Mouse (Mus musculus) heart, postnatal 10 days (tissue): Measurements from ENCODE around the gene Myo9b. TPM values are rescaled to one million over a fixed set of nuclear protein-coding genes. Genes with fewer than 3 reads are reported as not detected.
A peak's percentile ranks its signal among the peaks of the same experiment; 100 is the strongest.
"Not testable (repeated sequence)": the region's sequence is repeated elsewhere in the genome, so short reads cannot be mapped to it uniquely, and the experiment has no call there.

Experiments used
- DNase-seq, 2 experiments: peaks; one replicate each; pipeline ENCODE4 v3.0.0; 2021
- intact Hi-C: fragments of 180-260 bp; cut with DNase I; formaldehyde crosslinking; loops from one replicate; pipeline ENCODE4 v1.15.1; 2025
- total RNA-seq, 2 experiments: library from RNA; stranded (reverse); gene quantifications; 2 replicates each; pipeline ENCODE4 v1.2.3; 2021

Gene Myo9b
- total RNA-seq, 2 experiments from 2014 or later, result 41.0 to 43.5 TPM

- not testable (repeated sequence) for DNase-seq
These were observed 21.4 kb downstream of the Myo9b start for GRCm38 (mm10) chr8:71293930-71294329.

GRCm38 (mm10) chr8:71296188-71296621, 23.7 kb downstream of the Myo9b start:
- intact Hi-C loops, result no loop called here

More at GRCm38 (mm10) chr8:71293930-71294329, 21.4 kb downstream of the Myo9b start:
- intact Hi-C loops, result not testable (repeated sequence)

DNA sequence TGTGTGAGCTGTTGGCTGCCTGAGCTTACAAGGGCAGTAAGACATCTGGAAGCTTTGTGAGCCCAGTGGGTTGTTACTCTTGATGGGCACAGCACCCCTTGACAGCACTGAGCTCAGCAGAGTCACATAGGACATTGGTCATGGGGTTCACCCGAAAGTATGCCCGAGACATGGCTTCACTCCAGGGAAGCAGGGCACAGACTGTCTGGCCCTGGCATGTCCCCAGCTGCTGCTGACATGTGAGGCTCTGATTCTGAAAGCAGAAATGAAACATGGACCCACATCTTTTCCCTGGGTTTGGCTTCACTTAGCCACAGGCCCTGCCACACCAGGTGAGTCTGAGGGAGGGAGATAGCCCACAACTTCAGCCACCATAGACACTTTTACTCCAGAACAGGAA, 24.3 kb downstream of the Myo9b start:
- intact Hi-C loops, result no loop called here
- DNase-seq, result peak; percentile 69 to 78

More at GRCm38 (mm10) chr8:71296188-71296621, 23.7 kb downstream of the Myo9b start:
- DNase-seq, result no peak

DNA sequence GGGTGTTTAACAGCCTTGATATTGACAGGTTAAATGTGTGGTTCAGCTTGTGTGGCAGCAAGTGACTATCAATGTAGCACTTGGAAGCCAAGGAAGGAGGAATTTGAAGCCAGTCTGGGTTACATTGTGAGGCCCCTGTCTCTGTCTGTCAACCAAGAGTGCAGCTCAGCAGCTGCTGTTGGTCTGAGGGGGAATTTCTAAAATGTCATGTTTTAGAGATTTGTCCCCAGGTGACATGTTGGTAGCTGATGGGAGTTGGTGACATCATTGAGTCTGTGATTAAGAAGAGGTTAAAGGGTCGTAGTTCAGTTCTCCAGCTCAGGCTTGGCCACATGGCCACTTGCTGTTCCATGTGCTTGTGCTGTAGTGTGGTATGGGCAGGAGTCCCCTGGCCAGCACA, 24.9 kb downstream of the Myo9b start:
- intact Hi-C loops, result no loop called here
- no peak for DNase-seq

- no peak for DNase-seq
- intact Hi-C loops, result no loop called here
These were observed 27.2 kb downstream of the Myo9b start for GRCm38 (mm10) chr8:71299716-71300115.

- intact Hi-C loops, result no loop called here
- no peak for DNase-seq
These were observed 30.3 kb downstream of the Myo9b start for GRCm38 (mm10) chr8:71302788-71303187.

DNA sequence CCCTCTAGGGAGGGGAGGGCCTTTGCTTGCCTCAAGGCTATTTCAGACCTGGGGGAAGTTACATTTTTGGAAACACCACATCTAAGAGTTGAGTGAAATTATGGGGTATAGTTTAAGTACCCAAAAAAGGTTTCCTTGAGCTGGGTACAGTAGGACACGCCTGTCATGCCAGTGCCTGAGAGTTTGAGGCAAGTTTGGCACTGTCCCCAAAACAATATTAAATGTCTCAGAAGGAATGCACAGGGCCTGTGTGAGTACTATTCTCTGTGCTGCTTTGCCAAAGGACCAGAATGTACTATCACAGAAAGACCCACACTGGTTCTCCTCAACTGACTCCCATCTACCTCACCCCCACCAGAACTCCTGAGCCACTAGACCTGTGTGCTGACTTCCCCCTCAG, 31.1 kb downstream of the Myo9b start:
- intact Hi-C loops, result no loop called here
- DNase-seq, result no peak

DNA sequence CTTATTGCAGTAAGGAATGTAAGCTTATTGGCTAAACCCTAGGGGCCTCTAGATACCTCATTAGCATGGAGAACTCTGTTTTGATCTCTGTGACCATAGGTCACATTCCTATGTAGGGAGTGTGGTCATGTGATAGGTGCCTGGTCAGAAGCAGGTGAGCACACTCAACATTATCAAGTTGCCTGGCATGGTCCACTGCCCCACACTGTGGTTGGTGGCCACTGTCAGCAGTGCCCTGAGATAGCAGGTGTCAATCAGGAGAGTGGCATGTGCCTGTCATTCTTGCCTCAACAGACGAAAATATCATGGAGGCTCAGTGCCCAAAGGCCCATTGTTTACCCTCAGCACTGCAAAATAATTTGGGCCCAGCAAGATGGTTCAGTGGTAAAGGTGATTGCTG, 33.5 kb downstream of the Myo9b start:
- peak in 1 of 2 experiments; percentile 23 for DNase-seq
- intact Hi-C loops, result no loop called here

GRCm38 (mm10) chr8:71307371-71307770, 34.9 kb downstream of the Myo9b start:
- intact Hi-C loops, result no loop called here
- DNase-seq, result no peak

DNA sequence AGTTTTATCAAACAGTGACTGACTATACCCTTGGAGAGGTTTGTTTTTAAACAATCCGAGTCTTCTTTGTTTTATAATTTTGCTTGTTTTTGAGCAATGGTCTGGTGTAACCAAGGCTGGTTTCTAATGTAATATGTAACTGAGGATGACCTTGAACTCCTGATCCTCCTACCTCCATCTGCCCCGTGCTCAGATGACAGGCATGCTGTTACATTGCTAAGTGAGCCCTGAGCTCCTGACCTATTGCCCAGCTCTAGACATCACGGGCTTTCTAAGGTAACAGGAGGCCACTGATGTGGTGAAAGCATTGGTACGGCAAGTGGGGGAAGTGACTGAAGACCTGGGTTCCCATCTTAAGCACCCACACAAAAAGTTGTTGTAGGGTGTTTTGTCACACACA, 35.4 kb downstream of the Myo9b start:
- intact Hi-C loops, result no loop called here
- no peak for DNase-seq

DNA sequence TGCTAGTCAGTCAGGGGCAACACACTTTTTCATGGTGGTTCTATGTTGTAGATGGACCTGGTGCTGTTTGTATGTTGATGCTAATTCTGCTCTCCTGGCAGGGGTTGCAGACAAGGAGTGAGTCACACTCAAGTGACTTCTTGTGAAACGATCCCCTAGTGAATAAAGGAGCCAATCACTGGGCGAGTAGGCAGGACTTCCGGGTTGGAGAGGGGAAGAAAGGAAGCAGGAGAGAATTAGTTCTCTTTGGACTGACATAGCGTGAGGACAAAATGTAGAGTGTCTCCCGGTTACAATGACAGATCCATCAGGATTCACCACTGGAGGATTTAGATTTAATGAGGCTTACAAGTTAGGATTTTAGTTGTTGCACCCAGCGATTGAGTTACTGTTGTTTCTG, 37.9 kb downstream of the Myo9b start:
- DNase-seq, result peak; percentile 64 to 72
- intact Hi-C loops, result loop anchor here (5.0 kb wide), 1 partner anchor 38 kb away; the partner anchor contains the start of genes Haus8 and Myo9b

- DNase-seq, result peak; percentile 81 to 86
- intact Hi-C loops, result loop anchor here (5.0 kb wide), 1 partner anchor 40 kb away; the partner anchor contains the start of genes Haus8 and Myo9b
These were observed 40.2 kb downstream of the Myo9b start for GRCm38 (mm10) chr8:71312700-71313099.

DNA sequence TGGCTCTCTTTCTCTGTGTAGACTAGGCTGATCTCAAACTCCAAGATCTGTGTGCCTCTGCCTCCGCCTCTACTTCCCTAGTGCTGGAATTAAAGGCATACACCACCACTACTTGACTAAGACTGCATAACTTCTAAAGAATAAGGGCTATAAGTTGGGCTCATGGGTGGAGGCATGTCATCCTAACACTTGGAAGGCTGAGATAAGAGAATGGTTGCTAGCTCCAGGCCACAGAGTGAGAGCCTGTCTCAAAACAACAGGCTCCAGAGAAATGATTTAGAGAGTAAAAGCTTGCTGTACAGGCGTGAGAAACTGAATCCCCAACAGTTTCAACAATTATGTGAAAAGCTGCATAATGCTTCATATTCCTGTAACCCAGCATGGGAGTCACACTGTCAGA, 41.4 kb downstream of the Myo9b start:
- DNase-seq, result no peak
- intact Hi-C loops, result loop anchor here (5.0 kb wide), 1 partner anchor 42 kb away; the partner anchor contains the start of genes Haus8 and Myo9b

- DNase-seq, result peak; percentile 41 to 52
- intact Hi-C loops, result no loop called here
These were observed 43.5 kb downstream of the Myo9b start for GRCm38 (mm10) chr8:71315972-71316371.

DNA sequence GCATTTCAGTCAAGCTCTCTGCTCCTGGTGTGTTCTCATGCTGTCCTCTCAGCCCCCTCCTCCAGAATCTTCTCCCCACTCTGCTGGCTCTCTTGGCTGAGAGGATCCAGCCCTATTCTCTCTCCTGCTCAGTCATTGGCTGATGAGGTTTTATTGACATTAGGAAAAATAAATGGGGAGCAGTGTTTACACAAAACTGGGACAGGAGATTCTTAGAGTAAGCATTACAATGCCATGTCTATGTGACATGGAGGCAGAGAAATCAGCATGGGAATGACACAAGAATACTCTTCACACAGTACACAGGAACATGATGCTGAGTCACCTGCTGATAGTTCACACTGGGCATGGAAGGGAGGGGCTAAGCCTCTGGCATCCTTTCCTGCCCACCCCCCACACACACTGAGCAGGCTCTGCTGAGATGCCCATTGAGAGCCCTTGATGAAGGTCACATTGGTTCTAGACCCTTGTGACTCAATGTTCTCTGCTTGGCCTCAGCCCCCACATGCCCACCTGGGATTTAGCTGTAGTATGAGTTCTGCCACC, 44.0 kb downstream of the Myo9b start:
- intact Hi-C loops, result no loop called here

GRCm38 (mm10) chr8:71318610-71319009, 46.1 kb downstream of the Myo9b start:
- not testable (repeated sequence) for DNase-seq

More for the DNA sequence above, 44.0 kb downstream of the Myo9b start:
- DNase-seq, result peak in 1 of 2 experiments; percentile 38

GRCm38 (mm10) chr8:71319760-71320159, 47.2 kb downstream of the Myo9b start:
- DNase-seq, intact Hi-C loops: not testable (repeated sequence)

More at GRCm38 (mm10) chr8:71318610-71319009, 46.1 kb downstream of the Myo9b start:
- intact Hi-C loops, result not testable (repeated sequence)

- intact Hi-C loops, result loop anchor here (2.0 kb wide), 1 partner anchor 50 kb away; the partner anchor contains the start of genes Haus8 and Myo9b
- no peak for DNase-seq
These were observed 50.4 kb downstream of the Myo9b start for GRCm38 (mm10) chr8:71322939-71323338.

DNA sequence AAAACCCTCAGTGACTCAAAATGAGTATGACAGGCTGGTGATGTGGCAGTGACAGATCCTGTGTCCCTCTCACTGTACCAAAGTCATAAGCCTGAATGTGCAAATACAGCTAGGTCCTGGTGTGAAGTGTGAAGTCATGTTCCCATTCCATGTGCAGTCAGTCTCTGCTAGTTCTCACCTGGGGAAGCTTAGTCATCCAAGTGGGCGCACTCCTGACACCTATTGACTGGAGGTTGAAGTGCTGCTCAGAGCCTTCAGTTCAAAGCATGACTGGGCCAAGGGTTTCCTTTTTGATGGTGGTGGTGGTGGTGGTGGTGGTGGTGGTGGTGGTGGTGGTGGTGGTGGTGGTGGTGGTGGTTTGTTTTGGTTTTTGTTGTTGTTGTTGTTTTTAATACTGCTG, 52.3 kb downstream of the Myo9b start:
- intact Hi-C loops, result loop anchor here (2.0 kb wide), 1 partner anchor 64 kb away; no protein-coding TSS in a partner anchor

GRCm38 (mm10) chr8:71337834-71338233, 65.3 kb downstream of the Myo9b start:
- intact Hi-C loops, DNase-seq: not testable (repeated sequence)

More for the DNA sequence above, 52.3 kb downstream of the Myo9b start:
- DNase-seq, result peak; percentile 60 to 63

DNA sequence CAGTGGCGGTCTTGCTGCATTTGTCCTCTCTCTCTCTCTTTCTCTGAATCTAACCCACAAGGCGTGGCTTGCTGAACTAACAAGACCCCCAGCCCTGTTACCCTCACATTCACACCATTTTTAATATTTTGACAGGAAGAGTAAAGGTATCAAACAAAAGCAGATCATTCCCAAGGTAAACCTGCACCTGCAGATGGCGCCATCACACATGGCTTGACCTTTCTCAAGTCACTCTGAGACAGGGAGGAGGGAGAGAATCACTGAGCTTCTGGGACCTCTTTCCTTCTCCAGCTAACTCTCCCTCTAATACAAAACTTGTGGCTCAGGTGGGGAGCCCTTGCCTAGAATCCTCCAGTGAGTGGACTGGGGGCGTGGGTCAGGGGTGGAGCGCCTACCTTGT, 68.1 kb downstream of the Myo9b start:
- peak; percentile 29 to 57 for DNase-seq
- intact Hi-C loops, result loop anchor here (1.0 to 5.0 kb wide), 2 partner anchors 66 to 78 kb away; partner anchors contain the start of gene Ankle1

GRCm38 (mm10) chr8:71346581-71346980, 74.1 kb downstream of the Myo9b start:
- DNase-seq, result no peak
- intact Hi-C loops, result no loop called here
